Mouse (Mus musculus): Measurements from ENCODE around the gene Ung. TPM values are rescaled to one million over a fixed set of nuclear protein-coding genes. Genes with fewer than 3 reads are reported as not detected.
A peak's percentile ranks its signal among the peaks of the same experiment; 100 is the strongest.

Ung gene
- 8.2 and 9.1 TPM in 2 replicates for polyA plus RNA-seq (2015; fragmentation: Nextera tagmentation; extraction: Ambion mirVana)

DNA sequence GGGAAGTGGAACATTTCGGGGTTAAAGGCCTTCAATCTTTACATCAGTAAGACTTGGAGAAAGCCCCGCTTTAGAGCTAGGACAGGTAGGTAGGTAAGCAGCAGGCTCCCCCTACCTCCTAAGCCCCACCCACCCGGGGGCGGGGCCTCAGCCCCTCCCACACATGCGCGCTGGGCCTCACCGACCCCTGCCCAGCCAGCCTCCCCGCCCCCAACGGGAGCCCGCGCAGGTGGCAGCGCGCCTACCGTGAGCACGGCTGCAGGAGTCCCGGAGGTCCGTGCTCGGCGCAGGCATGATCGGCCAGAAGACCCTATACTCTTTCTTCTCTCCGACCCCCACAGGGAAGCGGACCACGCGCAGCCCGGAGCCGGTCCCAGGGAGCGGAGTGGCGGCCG, at the start of gene Ung:
TSS of gene Ung (plus strand) at position 176 of the 395 bp plus-strand sequence.
- Histone ChIP-seq H3K9ac (ENCODE audit: low read depth, low read length) (peak within 1 kb of the TSS; percentile 69), H3K4me1 (ENCODE audit: control insufficient read depth, insufficient read depth, low read length) (peaks cover 7% of the 10 kb centered on the region), H3K27ac (ENCODE audit: low read length) (peak within 1 kb of the TSS; percentile 60), H3K4me2 (ENCODE audit: low read length) (peak within 1 kb of the TSS; percentile 74), H3K9me3 (replicated peaks; ENCODE audit: control insufficient read depth, low read length, poor library complexity, severe bottlenecking) (no peaks in the 10 kb centered on the region), H3K4me3 (ENCODE audit: low read depth, low read length) (peak within 1 kb of the TSS; percentile 92), H3K27me3 (ENCODE audit: control insufficient read depth, insufficient read depth, low read depth, low read length) (no peaks in the 10 kb centered on the region), H3K36me3 (ENCODE audit: control insufficient read depth, insufficient read depth, low read length) (no peaks in the 10 kb centered on the region)
- under 1% methylated on average over 24 of the region's 29 CpGs for WGBS
- peak; percentile 63 for ATAC-seq

DNA sequence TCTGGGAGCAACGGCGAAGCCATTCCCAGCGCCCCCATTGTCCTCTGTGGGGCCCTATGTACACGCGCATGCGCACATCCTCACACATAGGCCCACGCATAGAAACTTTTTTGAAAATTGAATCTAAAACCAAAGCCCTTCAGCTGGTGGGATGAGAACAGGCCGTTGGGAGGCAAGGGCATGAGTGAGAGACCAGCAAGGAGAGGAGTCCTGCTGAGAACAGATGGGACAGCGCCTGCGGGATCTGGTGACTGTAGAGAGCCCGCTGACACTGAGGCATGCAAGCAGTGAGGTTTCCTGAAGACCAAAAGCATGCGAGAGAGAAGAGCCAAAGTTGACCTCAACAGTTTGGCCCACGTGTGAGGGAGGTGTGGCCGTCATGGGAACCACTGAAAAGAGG, 44.7 kb upstream of the Ung start:
- Histone ChIP-seq H3K4me2 (ENCODE audit: low read length) (no peak overlapping the region), H3K9ac (ENCODE audit: low read depth, low read length) (no peak overlapping the region), H3K27me3 (ENCODE audit: control insufficient read depth, insufficient read depth, low read depth, low read length) (no peaks in the 10 kb centered on the region), H3K36me3 (ENCODE audit: control insufficient read depth, insufficient read depth, low read length) (no peaks in the 10 kb centered on the region), H3K9me3 (replicated peaks; ENCODE audit: control insufficient read depth, low read length, poor library complexity, severe bottlenecking) (no peaks in the 10 kb centered on the region), H3K4me1 (ENCODE audit: control insufficient read depth, insufficient read depth, low read length) (peaks cover 10% of the 10 kb centered on the region), H3K4me3 (ENCODE audit: low read depth, low read length) (no peak overlapping the region), H3K27ac (ENCODE audit: low read length) (no peak overlapping the region)
- no peak for ATAC-seq
- 85% methylated on average over 14 of the region's 14 CpGs for WGBS

- Histone ChIP-seq H3K9ac (ENCODE audit: low read depth, low read length) (no peak overlapping the region), H3K36me3 (ENCODE audit: control insufficient read depth, insufficient read depth, low read length) (no peaks in the 10 kb centered on the region), H3K9me3 (replicated peaks; ENCODE audit: control insufficient read depth, low read length, poor library complexity, severe bottlenecking) (no peaks in the 10 kb centered on the region), H3K4me2 (ENCODE audit: low read length) (no peak overlapping the region), H3K27ac (ENCODE audit: low read length) (no peak overlapping the region), H3K27me3 (ENCODE audit: control insufficient read depth, insufficient read depth, low read depth, low read length) (no peaks in the 10 kb centered on the region), H3K4me1 (ENCODE audit: control insufficient read depth, insufficient read depth, low read length) (peaks cover 10% of the 10 kb centered on the region), H3K4me3 (ENCODE audit: low read depth, low read length) (no peak overlapping the region)
- no peak for ATAC-seq
- 70% methylated on average over 12 of the region's 12 CpGs for WGBS
These were observed 42.2 kb upstream of the Ung start for GRCm38 (mm10) chr5:114087875-114088480.

DNA sequence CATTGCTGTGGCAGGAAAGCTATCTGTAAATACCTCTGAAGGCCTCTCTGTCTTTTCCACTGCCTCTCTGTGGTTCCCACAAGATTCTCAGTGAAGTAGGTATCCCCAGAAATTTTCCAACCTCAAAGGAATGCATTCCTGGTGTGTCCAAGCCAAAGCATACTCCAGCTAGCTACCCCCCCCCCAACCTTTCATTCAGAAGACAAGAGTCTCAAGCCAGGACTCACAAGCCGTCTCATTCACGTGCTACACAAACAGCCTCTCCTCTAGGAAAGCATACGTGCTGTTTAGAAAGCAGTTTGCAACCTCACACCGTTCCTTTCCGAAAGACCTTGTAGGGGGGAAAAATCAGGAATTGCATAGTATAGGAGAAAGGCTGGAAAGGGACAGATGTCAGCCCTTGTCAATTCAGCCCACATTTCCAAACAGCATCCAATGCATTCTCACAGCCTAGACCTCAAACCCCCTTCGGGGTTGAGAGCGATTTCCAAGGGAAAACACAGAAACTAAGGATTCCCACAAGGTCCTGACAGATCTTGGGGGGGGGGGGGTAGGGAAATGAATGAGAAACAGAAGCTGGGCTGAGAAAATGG, 39.7 kb upstream of the Ung start:
- Histone ChIP-seq H3K4me1 (ENCODE audit: control insufficient read depth, insufficient read depth, low read length) (peaks cover 10% of the 10 kb centered on the region), H3K36me3 (ENCODE audit: control insufficient read depth, insufficient read depth, low read length) (no peaks in the 10 kb centered on the region), H3K4me2 (ENCODE audit: low read length) (peak overlapping the region; percentile 56), H3K9ac (ENCODE audit: low read depth, low read length) (peak overlapping the region; percentile 96), H3K9me3 (replicated peaks; ENCODE audit: control insufficient read depth, low read length, poor library complexity, severe bottlenecking) (no peaks in the 10 kb centered on the region), H3K4me3 (ENCODE audit: low read depth, low read length) (peak overlapping the region; percentile 84), H3K27me3 (ENCODE audit: control insufficient read depth, insufficient read depth, low read depth, low read length) (no peaks in the 10 kb centered on the region), H3K27ac (ENCODE audit: low read length) (peak overlapping the region; percentile 97)
- WGBS = 4% methylated on average over 7 of the region's 7 CpGs
- peak; percentile 50 for ATAC-seq

DNA sequence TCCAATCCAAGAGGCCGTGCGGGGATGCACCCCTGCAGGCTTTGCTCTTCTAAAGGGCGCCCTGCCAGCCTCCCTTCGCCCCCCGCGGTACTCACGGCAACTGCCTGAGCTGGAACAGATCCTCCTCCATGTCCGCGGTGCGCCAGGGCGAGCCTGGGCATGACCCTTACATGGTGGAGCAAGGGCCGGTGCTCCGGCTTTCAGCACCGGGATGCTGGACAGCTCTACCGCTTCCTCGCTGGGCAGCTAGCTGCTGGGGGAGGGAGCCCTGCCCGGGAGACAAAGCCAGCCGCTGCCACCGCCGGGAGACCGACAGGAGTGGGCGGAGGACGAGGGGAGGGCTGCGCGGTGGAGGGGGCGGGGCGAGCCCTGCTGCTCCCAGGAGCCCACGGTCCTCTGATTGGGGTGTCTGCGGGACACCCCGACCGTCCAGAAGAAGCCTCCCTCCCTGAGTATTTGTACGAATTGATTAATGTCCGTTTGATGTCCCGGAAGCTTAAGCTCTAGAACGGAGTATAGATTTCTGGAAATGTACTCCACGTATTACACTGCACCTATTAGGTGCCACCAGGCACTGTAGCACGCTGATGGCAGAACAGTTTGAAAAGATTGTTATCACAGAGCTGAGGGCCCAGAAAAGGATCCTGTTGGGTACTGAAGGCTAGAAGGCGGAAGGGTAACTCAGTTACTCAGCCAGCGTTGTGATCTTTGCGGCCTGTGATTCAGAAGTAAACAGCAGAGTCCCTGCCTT, 39.0 kb upstream of the Ung start, which contains the start of gene Svop:
TSS of gene Svop (minus strand) at position 514 of the 751 bp plus-strand sequence.
- 2% methylated on average over 40 of the region's 40 CpGs for WGBS
- peak within 1 kb of the TSS; percentile 84 for H3K4me3 ChIP-seq (ENCODE audit: low read depth, low read length)
- ATAC-seq = peak; percentile 88

GRCm38 (mm10) chr5:114099709-114100389, 30.3 kb upstream of the Ung start:
- Histone ChIP-seq H3K27me3 (ENCODE audit: control insufficient read depth, insufficient read depth, low read depth, low read length) (no peaks in the 10 kb centered on the region; the same call in 1 of the 2 replicates), H3K36me3 (ENCODE audit: control insufficient read depth, insufficient read depth, low read length) (0 out of 2 replicates have a peak, but pooled peaks cover 3% of the 10 kb centered on the region), H3K4me3 (ENCODE audit: low read depth, low read length) (peak overlapping the region; percentile 77), H3K4me2 (ENCODE audit: low read length) (peak overlapping the region; percentile 99), H3K9ac (ENCODE audit: low read depth, low read length) (peak overlapping the region; percentile 94), H3K27ac (ENCODE audit: low read length) (peak overlapping the region; percentile 84), H3K4me1 (ENCODE audit: control insufficient read depth, insufficient read depth, low read length) (peaks cover 19% of the 10 kb centered on the region), H3K9me3 (replicated peaks; ENCODE audit: control insufficient read depth, low read length, poor library complexity, severe bottlenecking) (no peaks in the 10 kb centered on the region)
- WGBS = 6% methylated on average over 37 of the region's 37 CpGs
- ATAC-seq = peak; percentile 94

More for the DNA sequence above, 39.0 kb upstream of the Ung start, which contains the start of gene Svop:
- Histone ChIP-seq H3K27me3 (ENCODE audit: control insufficient read depth, insufficient read depth, low read depth, low read length) (no peaks in the 10 kb centered on the region), H3K9me3 (replicated peaks; ENCODE audit: control insufficient read depth, low read length, poor library complexity, severe bottlenecking) (no peaks in the 10 kb centered on the region), H3K4me1 (ENCODE audit: control insufficient read depth, insufficient read depth, low read length) (peaks cover 10% of the 10 kb centered on the region), H3K36me3 (ENCODE audit: control insufficient read depth, insufficient read depth, low read length) (no peaks in the 10 kb centered on the region), H3K27ac (ENCODE audit: low read length) (peak within 1 kb of the TSS; percentile 97), H3K9ac (ENCODE audit: low read depth, low read length) (peak within 1 kb of the TSS; percentile 96), H3K4me2 (ENCODE audit: low read length) (peak within 1 kb of the TSS; percentile 56)

GRCm38 (mm10) chr5:114100390-114101099, 29.6 kb upstream of the Ung start:
- no peaks in the 10 kb centered on the region; the same call in 1 of the 2 replicates for H3K27me3 ChIP-seq (ENCODE audit: control insufficient read depth, insufficient read depth, low read depth, low read length)
- peak overlapping the region; percentile 77 for H3K4me3 ChIP-seq (ENCODE audit: low read depth, low read length)
- H3K27ac ChIP-seq (ENCODE audit: low read length) = peak overlapping the region; percentile 84
- 2% methylated on average over 64 of the region's 64 CpGs for WGBS
- H3K4me1 ChIP-seq (ENCODE audit: control insufficient read depth, insufficient read depth, low read length) = peaks cover 19% of the 10 kb centered on the region
- peak overlapping the region; percentile 94 for H3K9ac ChIP-seq (ENCODE audit: low read depth, low read length)
- H3K9me3 ChIP-seq (replicated peaks; ENCODE audit: control insufficient read depth, low read length, poor library complexity, severe bottlenecking) = no peaks in the 10 kb centered on the region
- peaks cover 4% of the 10 kb centered on the region; the same call in 1 of the 2 replicates for H3K36me3 ChIP-seq (ENCODE audit: control insufficient read depth, insufficient read depth, low read length)
- peak overlapping the region; percentile 99 for H3K4me2 ChIP-seq (ENCODE audit: low read length)
- peak; percentile 72; the same call in 1 of the 2 replicates for ATAC-seq

GRCm38 (mm10) chr5:114101873-114102272, 28.3 kb upstream of the Ung start:
- Histone ChIP-seq H3K4me1 (ENCODE audit: control insufficient read depth, insufficient read depth, low read length) (peaks cover 19% of the 10 kb centered on the region), H3K4me3 (ENCODE audit: low read depth, low read length) (no peak overlapping the region), H3K9ac (ENCODE audit: low read depth, low read length) (no peak overlapping the region), H3K27ac (ENCODE audit: low read length) (no peak overlapping the region), H3K9me3 (replicated peaks; ENCODE audit: control insufficient read depth, low read length, poor library complexity, severe bottlenecking) (no peaks in the 10 kb centered on the region), H3K36me3 (ENCODE audit: control insufficient read depth, insufficient read depth, low read length) (peaks cover 16% of the 10 kb centered on the region), H3K4me2 (ENCODE audit: low read length) (no peak overlapping the region), H3K27me3 (ENCODE audit: control insufficient read depth, insufficient read depth, low read depth, low read length) (no peaks in the 10 kb centered on the region; the same call in 1 of the 2 replicates)
- no peak for ATAC-seq
- WGBS = 87% methylated on average over 4 of the region's 4 CpGs

Data from midbrain, embryonic 16.5 days (tissue).